Mouse (Mus musculus) hindbrain, embryonic 10.5 days (tissue): ENCODE data around the gene Osbpl3. TPM values are rescaled to one million over a fixed set of nuclear protein-coding genes. Genes with fewer than 3 reads are reported as not detected.
"Not testable (repeated sequence)": the region's sequence is repeated elsewhere in the genome, so short reads cannot be mapped to it uniquely, and the experiment has no call there.

ENCODE experiments used
- DNase-seq: peaks from one replicate; pipeline ENCODE4 v3.0.0-alpha.2; 2017; ENCODE audit warnings: low spot score
- H3K27ac ChIP-seq: fragments of 300-500 bp; sonication (generic); 2 replicates; pipeline ENCODE4 v1.5.1; 2016; ENCODE audit warnings: mild to moderate bottlenecking, moderate library complexity
- H3K27me3 ChIP-seq: fragments of 300-500 bp; sonication (generic); 2 replicates; pipeline ENCODE4 v1.6.1; 2016; ENCODE audit warnings: mild to moderate bottlenecking; ENCODE audit not compliant: poor library complexity, insufficient read depth, severe bottlenecking
- H3K36me3 ChIP-seq: fragments of 300-500 bp; sonication (generic); 2 replicates; pipeline ENCODE4 v1.6.1; 2016; ENCODE audit warnings: mild to moderate bottlenecking, moderate library complexity
- H3K4me1 ChIP-seq: fragments of 300-500 bp; sonication (generic); replicated peaks from 2 replicates; pipeline ENCODE4 v1.6.1; 2016; ENCODE audit warnings: mild to moderate bottlenecking
- H3K4me3 ChIP-seq: fragments of 300-500 bp; sonication (generic); 2 replicates; pipeline ENCODE4 v1.5.1; 2016; ENCODE audit warnings: mild to moderate bottlenecking, moderate library complexity
- H3K9me3 ChIP-seq: fragments of 300-500 bp; sonication (generic); 2 replicates; pipeline ENCODE4 v1.6.1; 2016; ENCODE audit warnings: mild to moderate bottlenecking, moderate library complexity
- WGBS: fragments of 180-500 bp; shearing (Covaris S2); methylation state at CpG from one replicate; pipeline ENCODE4 v1.1.7; 2016; 5-methylcytosine and 5-hydroxymethylcytosine counted together
- polyA plus RNA-seq: library from polyadenylated mRNA; unstranded; fragments of >200 nt; fragmentation: Nextera tagmentation; extraction: Ambion mirVana; gene quantifications from 2 replicates; pipeline ENCODE4 v1.2.1, GENCODE M21; 2016

Osbpl3 gene
- polyA plus RNA-seq, 1 experiment from 2014 or later, result 6.2 TPM

- Histone ChIP-seq H3K4me1 (no peaks in the 10 kb centered on the region), H3K9me3 (no peaks in the 10 kb centered on the region), H3K4me3 (no peak overlapping the region), H3K27me3 (no peaks in the 10 kb centered on the region), H3K27ac (no peak overlapping the region), H3K36me3 (no peaks in the 10 kb centered on the region; the same call in 1 of the 2 replicates)
- WGBS, result 94% methylated on average over 5 of the region's 5 CpGs
- DNase-seq, result no peak
Observed at GRCm38 (mm10) chr6:50440966-50441862, 14.8 kb downstream of the Osbpl3 start.

GRCm38 (mm10) chr6:50440197-50440596 lies 15.8 kb downstream of the Osbpl3 start:
- DNase-seq, result no peak
- no peaks in the 10 kb centered on the region for H3K4me1 ChIP-seq
- no peak overlapping the region for H3K4me3 ChIP-seq
- H3K36me3 ChIP-seq, result no peaks in the 10 kb centered on the region; the same call in 1 of the 2 replicates
- H3K27me3 ChIP-seq, result no peaks in the 10 kb centered on the region
- WGBS, result 96% methylated on average over 7 of the region's 7 CpGs
- no peak overlapping the region for H3K27ac ChIP-seq
- H3K9me3 ChIP-seq, result no peaks in the 10 kb centered on the region

GRCm38 (mm10) chr6:50438900-50439299 lies 17.1 kb downstream of the Osbpl3 start:
- H3K36me3 ChIP-seq, H3K9me3 ChIP-seq, H3K27ac ChIP-seq, H3K27me3 ChIP-seq, H3K4me1 ChIP-seq, H3K4me3 ChIP-seq, DNase-seq: not testable (repeated sequence)
- 91% methylated on average over 4 of the region's 4 CpGs for WGBS

- Histone ChIP-seq H3K9me3 (no peaks in the 10 kb centered on the region), H3K27ac (no peak overlapping the region), H3K4me3 (no peak overlapping the region), H3K36me3 (no peaks in the 10 kb centered on the region), H3K4me1 (peaks cover 3% of the 10 kb centered on the region; the same call in 1 of the 2 replicates), H3K27me3 (no peaks in the 10 kb centered on the region)
- DNase-seq, result no peak
- WGBS, result 94% methylated on average over 2 of the region's 2 CpGs
Observed at GRCm38 (mm10) chr6:50437815-50438214, 18.2 kb downstream of the Osbpl3 start.

- no peak for DNase-seq
- Histone ChIP-seq H3K27me3 (no peaks in the 10 kb centered on the region), H3K36me3 (no peaks in the 10 kb centered on the region), H3K4me1 (peaks cover 7% of the 10 kb centered on the region; the same call in 1 of the 2 replicates), H3K9me3 (no peaks in the 10 kb centered on the region), H3K27ac (no peak overlapping the region), H3K4me3 (no peak overlapping the region)
- WGBS, result 76% methylated on average over 2 of the region's 2 CpGs
Observed at GRCm38 (mm10) chr6:50436661-50437060, 19.3 kb downstream of the Osbpl3 start.

- H3K27ac ChIP-seq, result no peak overlapping the region
- H3K36me3 ChIP-seq, result no peaks in the 10 kb centered on the region
- H3K9me3 ChIP-seq, result no peaks in the 10 kb centered on the region
- WGBS, result 76% methylated on average over 5 of the region's 5 CpGs
- no peaks in the 10 kb centered on the region for H3K27me3 ChIP-seq
- no peak for DNase-seq
- H3K4me1 ChIP-seq, result peaks cover 7% of the 10 kb centered on the region; the same call in 1 of the 2 replicates
- no peak overlapping the region for H3K4me3 ChIP-seq
Observed at GRCm38 (mm10) chr6:50432491-50432890, 23.5 kb downstream of the Osbpl3 start.

GRCm38 (mm10) chr6:50429299-50429698 lies 26.7 kb downstream of the Osbpl3 start:
- no peaks in the 10 kb centered on the region for H3K27me3 ChIP-seq

GRCm38 (mm10) chr6:50427051-50427732 lies 28.8 kb downstream of the Osbpl3 start:
- H3K27ac ChIP-seq, result no peak overlapping the region
- H3K27me3 ChIP-seq, result no peaks in the 10 kb centered on the region

More at GRCm38 (mm10) chr6:50429299-50429698, 26.7 kb downstream of the Osbpl3 start:
- no peak overlapping the region for H3K27ac ChIP-seq
- H3K36me3 ChIP-seq, result peaks cover 4% of the 10 kb centered on the region; the same call in 1 of the 2 replicates
- peaks cover 7% of the 10 kb centered on the region; the same call in 1 of the 2 replicates for H3K4me1 ChIP-seq
- DNase-seq, result no peak
- H3K9me3 ChIP-seq, result no peaks in the 10 kb centered on the region
- WGBS, result 90% methylated on average over 7 of the region's 7 CpGs
- no peak overlapping the region for H3K4me3 ChIP-seq

GRCm38 (mm10) chr6:50426571-50426970 lies 29.4 kb downstream of the Osbpl3 start:
- H3K4me3 ChIP-seq, result no peak overlapping the region
- 96% methylated on average over 4 of the region's 4 CpGs for WGBS
- H3K9me3 ChIP-seq, result no peaks in the 10 kb centered on the region
- no peaks in the 10 kb centered on the region for H3K27me3 ChIP-seq
- DNase-seq, result no peak
- no peak overlapping the region for H3K27ac ChIP-seq
- 0 out of 2 replicates have a peak, but pooled peaks cover 3% of the 10 kb centered on the region for H3K4me1 ChIP-seq
- H3K36me3 ChIP-seq, result peaks cover 4% of the 10 kb centered on the region; the same call in 1 of the 2 replicates

More at GRCm38 (mm10) chr6:50427051-50427732, 28.8 kb downstream of the Osbpl3 start:
- WGBS, result 91% methylated on average over 11 of the region's 11 CpGs
- DNase-seq, result no peak
- Histone ChIP-seq H3K36me3 (peaks cover 4% of the 10 kb centered on the region; the same call in 1 of the 2 replicates), H3K4me1 (0 out of 2 replicates have a peak, but pooled peaks cover 3% of the 10 kb centered on the region), H3K4me3 (no peak overlapping the region), H3K9me3 (no peaks in the 10 kb centered on the region)

- no peak overlapping the region for H3K4me3 ChIP-seq
- peaks cover 7% of the 10 kb centered on the region; the same call in 1 of the 2 replicates for H3K4me1 ChIP-seq
- no peaks in the 10 kb centered on the region for H3K9me3 ChIP-seq
- H3K27ac ChIP-seq, result no peak overlapping the region
- H3K27me3 ChIP-seq, result no peaks in the 10 kb centered on the region
- no peak for DNase-seq
- 93% methylated on average over 4 of the region's 4 CpGs for WGBS
- H3K36me3 ChIP-seq, result peaks cover 4% of the 10 kb centered on the region; the same call in 1 of the 2 replicates
Observed at GRCm38 (mm10) chr6:50424271-50424670, 31.7 kb downstream of the Osbpl3 start.

- H3K4me3 ChIP-seq, result no peak overlapping the region
- DNase-seq, result no peak
- H3K9me3 ChIP-seq, result no peaks in the 10 kb centered on the region
- no peaks in the 10 kb centered on the region for H3K27me3 ChIP-seq
- H3K4me1 ChIP-seq, result peaks cover 7% of the 10 kb centered on the region; the same call in 1 of the 2 replicates
- WGBS, result 88% methylated on average over 2 of the region's 2 CpGs
- peaks cover 4% of the 10 kb centered on the region; the same call in 1 of the 2 replicates for H3K36me3 ChIP-seq
- H3K27ac ChIP-seq, result no peak overlapping the region
Observed at GRCm38 (mm10) chr6:50420413-50420812, 35.6 kb downstream of the Osbpl3 start.

- WGBS, result 85% methylated on average over 10 of the region's 10 CpGs
Observed at GRCm38 (mm10) chr6:50419518-50420290, 36.3 kb downstream of the Osbpl3 start.

More at GRCm38 (mm10) chr6:50419518-50420290, 36.3 kb downstream of the Osbpl3 start:
- Histone ChIP-seq H3K9me3 (no peaks in the 10 kb centered on the region), H3K4me3 (no peak overlapping the region), H3K27me3 (no peaks in the 10 kb centered on the region), H3K36me3 (peaks cover 1% of the 10 kb centered on the region; the same call in 1 of the 2 replicates), H3K27ac (no peak overlapping the region), H3K4me1 (peaks cover 7% of the 10 kb centered on the region; the same call in 1 of the 2 replicates)
- DNase-seq, result no peak
